Mouse (Mus musculus) adrenal gland, postnatal 14 days (tissue): ENCODE data around the gene Pdhb. TPM values are rescaled to one million over a fixed set of nuclear protein-coding genes. Genes with fewer than 3 reads are reported as not detected.

ENCODE experiments used
- DNase-seq: peaks from one replicate; pipeline ENCODE4 v3.0.0; 2021; ENCODE audit warnings: mixed read lengths
- long read RNA-seq, 2 experiments: library from polyadenylated mRNA; stranded (forward); transcript quantifications; one replicate each; pipeline ENCODE4 v2.0.0; 2021
- total RNA-seq: library from RNA; stranded (reverse); gene quantifications from 2 replicates; pipeline ENCODE4 v1.2.3, GENCODE M21; 2021

Pdhb gene
- total RNA-seq: 450 and 471 TPM in 2 replicates
- long read RNA-seq, experiment 1, transcript Pdhb-201 (10 exons, 1,513 nt): major isoform, 228 of 261 reads
- long read RNA-seq, experiment 1, partial matches to known transcripts: 9 of 261 reads
- long read RNA-seq, experiment 1, other reads (novel, unspliced or antisense): 19 of 261 reads
- long read RNA-seq, experiment 2, transcript Pdhb-201 (10 exons, 1,513 nt): major isoform, 177 of 204 reads
- long read RNA-seq, experiment 2, partial matches to known transcripts: 6 of 204 reads
- long read RNA-seq, experiment 2, other reads (novel, unspliced or antisense): 16 of 204 reads

DNA sequence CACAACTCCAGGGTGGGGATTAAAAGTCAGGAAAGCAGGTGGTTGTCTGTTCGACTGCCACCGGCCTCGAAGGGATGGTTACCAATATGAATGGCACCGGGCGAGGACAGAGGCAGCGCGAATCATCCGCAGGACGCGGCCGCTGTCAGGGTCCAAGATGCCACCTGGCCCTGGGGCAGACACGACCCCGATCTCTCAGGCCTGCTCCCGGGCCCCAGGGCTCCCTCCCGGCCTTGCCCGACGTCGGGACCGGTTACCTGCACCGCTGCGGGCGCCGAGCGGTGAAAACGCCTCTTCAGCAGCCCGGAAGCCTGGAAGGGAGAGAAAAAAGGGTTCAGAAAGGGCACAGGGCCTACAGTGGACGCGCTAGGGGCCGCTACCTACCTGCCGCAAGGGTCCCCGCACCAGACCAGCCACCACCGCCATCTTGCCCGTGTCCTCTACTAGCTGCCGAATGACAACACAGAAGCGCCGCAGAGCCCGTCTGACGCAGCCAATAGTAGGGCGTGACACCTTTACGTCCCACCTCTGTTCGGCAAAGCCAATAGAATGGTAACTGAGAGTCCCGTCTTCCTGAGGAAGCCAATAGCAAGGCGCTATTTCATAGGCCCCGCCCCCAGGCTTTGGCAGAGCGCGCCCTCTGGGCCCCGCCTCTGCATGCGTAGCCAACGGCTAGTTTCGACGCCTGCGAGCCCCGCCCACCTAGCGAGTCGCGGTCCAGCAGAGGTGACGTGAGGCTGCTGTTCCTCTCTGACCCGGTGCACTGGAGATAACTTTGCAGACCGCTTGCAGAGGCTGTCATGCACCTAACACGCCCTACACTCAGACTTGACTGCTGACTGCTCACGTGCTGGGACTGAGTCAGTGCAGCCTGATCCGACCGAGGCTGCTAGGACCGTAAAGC lies at the start of gene Pdhb:
Gene Pdhb (minus strand): TSS at position 519 of the 904 bp plus-strand sequence.
- DNase-seq: peak; percentile 100

DNA sequence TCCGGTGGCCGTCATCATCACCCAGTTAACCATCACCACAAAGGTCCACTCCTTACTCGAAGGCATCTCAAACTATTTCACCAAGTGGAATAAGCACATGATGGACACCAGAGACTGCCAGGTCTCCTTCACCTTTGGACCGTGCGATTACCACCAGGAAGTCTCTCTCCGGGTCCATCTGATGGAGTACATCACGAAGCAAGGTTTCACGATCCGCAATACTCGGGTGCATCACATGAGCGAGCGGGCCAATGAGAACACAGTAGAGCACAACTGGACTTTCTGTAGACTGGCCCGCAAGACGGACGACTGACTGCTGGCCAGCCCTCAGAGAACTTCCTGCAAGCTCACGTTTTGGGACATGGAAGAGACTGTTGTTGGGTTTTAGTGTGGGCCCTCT lies 49.7 kb upstream of the Pdhb start:
- no peak for DNase-seq

DNA sequence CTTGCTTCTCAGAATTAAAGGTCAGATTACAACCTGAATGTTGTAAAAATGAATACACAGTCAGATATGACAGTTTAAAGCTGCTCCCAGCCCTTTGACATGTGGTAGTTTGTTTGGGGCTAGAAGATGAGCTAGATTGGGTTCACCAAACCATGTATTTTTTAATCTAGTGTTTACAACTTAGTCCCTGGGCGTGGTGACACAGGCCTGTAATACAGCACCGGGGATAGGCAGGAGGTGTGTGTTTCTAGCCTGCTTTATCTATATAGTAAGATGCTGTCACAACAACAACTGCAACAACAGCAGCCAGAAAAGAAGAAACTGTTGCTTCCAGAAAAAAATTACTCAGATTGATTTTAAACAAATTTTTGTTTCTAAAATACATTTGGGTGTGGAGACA lies 48.1 kb upstream of the Pdhb start:
- DNase-seq: no peak

DNA sequence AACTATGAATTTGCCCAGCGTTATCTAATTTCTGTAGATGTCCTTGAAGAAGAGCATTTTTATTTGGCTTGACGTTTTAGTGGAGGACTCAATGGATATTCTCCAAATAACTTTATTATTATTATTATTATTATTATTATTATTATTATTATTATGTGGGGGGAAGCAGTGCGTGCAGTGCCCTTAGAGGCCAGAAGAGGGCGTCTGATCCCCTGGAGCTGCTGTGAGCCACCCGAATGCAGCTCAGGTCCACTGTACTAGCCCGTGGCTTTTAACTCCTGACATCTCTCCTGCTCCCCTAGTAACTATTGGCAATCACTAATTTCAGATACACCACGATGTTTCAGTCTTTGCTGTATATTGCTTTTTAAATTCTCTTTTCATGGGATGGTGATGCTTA lies 47.5 kb upstream of the Pdhb start:
- peak; percentile 37 for DNase-seq

DNA sequence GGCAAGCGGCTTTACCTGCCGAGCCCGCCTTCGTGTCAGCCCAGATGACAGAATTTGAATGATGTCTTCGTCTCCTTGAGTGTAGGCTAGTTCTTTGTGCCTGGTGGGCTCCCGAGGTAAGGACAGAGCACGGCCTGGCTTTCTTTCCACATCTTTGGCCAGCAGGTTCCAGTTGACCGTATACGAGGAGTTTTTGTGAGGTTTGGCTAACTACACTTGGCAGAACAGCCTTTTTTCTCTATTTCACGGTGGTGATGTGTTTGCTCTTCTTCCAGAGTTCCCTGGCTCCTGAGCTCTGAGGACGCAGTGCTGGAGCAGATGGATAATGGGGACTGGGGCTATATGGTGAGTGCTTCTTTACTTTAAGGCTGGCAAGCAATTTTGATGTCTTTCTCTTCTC lies 47.1 kb upstream of the Pdhb start:
- no peak for DNase-seq

GRCm38 (mm10) chr14:8218730-8219380 lies 46.0 kb upstream of the Pdhb start:
- peak; percentile 28 for DNase-seq

DNA sequence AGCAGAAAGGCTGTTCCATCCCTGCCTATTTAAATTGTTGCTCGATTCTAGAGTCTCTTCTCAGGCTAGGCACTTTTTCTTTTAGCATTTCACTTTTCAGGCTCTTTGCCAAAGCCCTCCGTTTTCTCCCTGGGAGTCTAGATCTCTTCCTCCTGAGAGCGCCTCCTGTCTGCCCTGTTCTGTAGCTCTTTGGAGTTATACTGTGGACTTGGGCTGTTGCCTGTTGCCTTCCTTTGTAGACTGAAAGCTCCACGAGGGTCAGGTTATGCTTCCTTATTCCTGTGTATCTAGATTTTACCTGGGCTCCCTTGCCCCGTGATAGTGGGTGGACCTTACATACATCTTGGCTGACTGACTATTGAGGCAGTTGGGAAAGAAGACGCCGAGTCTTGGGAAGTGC lies 45.4 kb upstream of the Pdhb start:
- DNase-seq: peak; percentile 29

GRCm38 (mm10) chr14:8216100-8216499 lies 43.3 kb upstream of the Pdhb start:
- DNase-seq: no peak

- no peak for DNase-seq
Measured at GRCm38 (mm10) chr14:8215208-8215778, 42.5 kb upstream of the Pdhb start.

- DNase-seq: peak; percentile 88
Measured at GRCm38 (mm10) chr14:8214299-8215207, 41.7 kb upstream of the Pdhb start.

DNA sequence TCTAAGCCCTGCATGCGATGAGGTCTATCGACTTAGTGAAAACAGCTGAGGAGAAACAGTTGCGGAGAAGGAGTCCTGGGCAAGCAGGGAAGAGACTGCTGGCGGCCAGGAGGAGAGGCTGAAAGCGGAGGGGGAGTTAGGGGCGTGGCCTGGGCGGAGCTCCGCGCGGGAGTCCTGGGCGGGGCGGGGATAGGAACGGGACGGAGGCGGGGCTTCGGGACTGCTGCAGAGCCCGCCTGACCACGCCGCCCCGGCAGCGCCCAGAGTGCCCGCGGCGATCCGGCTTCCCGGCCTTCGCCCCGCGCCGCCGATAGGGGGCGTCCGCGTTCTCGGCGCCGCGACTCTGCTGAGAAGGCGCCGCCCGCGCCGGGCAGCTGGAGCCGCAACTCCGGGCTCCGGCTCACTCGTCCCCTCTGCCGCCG lies 41.0 kb upstream of the Pdhb start, which contains the start of gene Kctd6:
Gene Kctd6 (plus strand): TSS at position 338 of the 422 bp plus-strand sequence.
- peak; percentile 100 for DNase-seq

GRCm38 (mm10) chr14:8212996-8213395 lies 40.2 kb upstream of the Pdhb start:
- DNase-seq: no peak

GRCm38 (mm10) chr14:8209896-8210295 lies 37.1 kb upstream of the Pdhb start:
- no peak for DNase-seq

GRCm38 (mm10) chr14:8208876-8209275 lies 36.1 kb upstream of the Pdhb start:
- peak; percentile 57 for DNase-seq

GRCm38 (mm10) chr14:8207543-8207942 lies 34.7 kb upstream of the Pdhb start:
- DNase-seq: no peak

GRCm38 (mm10) chr14:8207105-8207504 lies 34.3 kb upstream of the Pdhb start:
- no peak for DNase-seq

DNA sequence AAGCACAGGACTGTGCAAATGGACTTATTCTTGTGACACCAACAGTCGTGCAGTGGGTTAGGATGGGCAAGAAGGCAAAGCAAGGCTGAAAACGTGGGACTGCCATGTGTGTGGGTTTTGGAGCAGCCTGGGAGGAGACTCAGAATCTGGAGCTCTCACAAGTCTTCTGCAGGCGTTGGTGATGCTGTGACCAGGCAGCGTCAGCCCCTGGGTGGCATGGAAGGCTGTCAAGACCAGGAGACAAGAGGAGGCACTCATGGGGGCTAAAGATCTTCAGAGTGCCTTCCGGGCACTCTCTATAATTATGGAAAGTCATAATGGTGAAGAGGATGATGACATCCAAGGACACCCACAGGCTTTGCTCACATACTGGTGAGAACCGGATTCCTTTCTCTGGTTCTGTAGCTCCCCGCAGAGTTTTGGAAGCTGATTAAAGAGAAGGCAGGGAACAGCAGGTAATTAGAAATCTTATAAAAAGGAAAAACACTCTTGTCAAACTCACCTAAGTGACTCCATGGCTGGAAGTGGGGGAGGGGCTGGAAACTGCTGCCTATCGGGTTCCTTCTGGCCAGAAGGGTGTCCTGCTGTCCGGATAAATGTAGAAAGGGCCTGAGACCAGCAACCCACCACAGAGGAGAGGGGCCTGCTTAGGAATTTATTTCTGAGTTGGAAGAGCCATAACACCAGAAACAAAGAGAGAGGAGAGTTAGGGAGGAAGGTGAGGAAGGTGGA lies 33.5 kb upstream of the Pdhb start:
- no peak for DNase-seq

GRCm38 (mm10) chr14:8201715-8202114 lies 28.9 kb upstream of the Pdhb start:
- DNase-seq: no peak

DNA sequence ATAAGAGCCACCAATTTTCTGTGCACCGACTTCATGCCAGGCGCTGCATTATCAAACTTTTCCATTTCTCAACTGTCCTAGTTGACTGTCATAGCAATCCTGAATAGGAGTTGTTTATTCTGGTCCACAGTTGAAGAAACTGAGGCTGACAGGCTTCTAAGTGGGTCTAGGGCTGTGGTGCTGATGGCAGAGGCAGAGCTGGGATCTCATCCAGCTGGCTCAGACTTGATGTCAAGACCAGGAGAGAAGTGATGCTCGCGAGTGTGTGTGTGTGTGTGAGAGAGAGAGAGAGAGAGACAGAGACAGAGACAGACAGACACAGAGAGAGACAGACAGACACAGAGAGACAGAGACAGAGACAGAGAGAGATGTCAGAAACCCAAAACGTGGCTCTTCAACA lies 27.9 kb upstream of the Pdhb start:
- DNase-seq: no peak

GRCm38 (mm10) chr14:8192727-8193126 lies 19.9 kb upstream of the Pdhb start:
- no peak for DNase-seq
